Mouse (Mus musculus): ENCODE results near the gene Sh2d2a.
"Not testable (repeated sequence)": the region's sequence is repeated elsewhere in the genome, so short reads cannot be mapped to it uniquely, and the experiment has no call there.

Gene Sh2d2a

GRCm38 (mm10) chr3:87846650-87847110, at the start of gene Sh2d2a:
Gene Sh2d2a (plus strand): TSS chr3:87846755.
- no peak for DNase-seq (ENCODE audit: low read depth, low spot score)

GRCm38 (mm10) chr3:87801681-87802080, 44.9 kb upstream of the Sh2d2a start:
- no peak for DNase-seq (ENCODE audit: low read depth, low spot score)

GRCm38 (mm10) chr3:87804038-87804677, 42.4 kb upstream of the Sh2d2a start:
- DNase-seq (ENCODE audit: low read depth, low spot score) = peak; percentile 55

- peak; percentile 65 for DNase-seq (ENCODE audit: low read depth, low spot score)
Observed at GRCm38 (mm10) chr3:87809322-87809962, 37.1 kb upstream of the Sh2d2a start.

GRCm38 (mm10) chr3:87811297-87811696, 35.3 kb upstream of the Sh2d2a start:
- no peak for DNase-seq (ENCODE audit: low read depth, low spot score)

GRCm38 (mm10) chr3:87812413-87812812, 34.1 kb upstream of the Sh2d2a start:
- no peak for DNase-seq (ENCODE audit: low read depth, low spot score)

- no peak for DNase-seq (ENCODE audit: low read depth, low spot score)
Observed at GRCm38 (mm10) chr3:87812873-87813272, 33.7 kb upstream of the Sh2d2a start.

GRCm38 (mm10) chr3:87816166-87816565, 30.4 kb upstream of the Sh2d2a start:
- DNase-seq (ENCODE audit: low read depth, low spot score) = no peak

GRCm38 (mm10) chr3:87816646-87817093, 29.9 kb upstream of the Sh2d2a start:
- DNase-seq (ENCODE audit: low read depth, low spot score) = peak; percentile 92

GRCm38 (mm10) chr3:87818226-87818625, 28.3 kb upstream of the Sh2d2a start:
- no peak for DNase-seq (ENCODE audit: low read depth, low spot score)

- DNase-seq (ENCODE audit: low read depth, low spot score) = not testable (repeated sequence)
Observed at GRCm38 (mm10) chr3:87824206-87824605, 22.3 kb upstream of the Sh2d2a start, which contains the start of gene Pear1. Gene Pear1 (minus strand): TSS chr3:87824306.

GRCm38 (mm10) chr3:87828435-87828834, 18.1 kb upstream of the Sh2d2a start:
- no peak for DNase-seq (ENCODE audit: low read depth, low spot score)

GRCm38 (mm10) chr3:87829025-87829424, 17.5 kb upstream of the Sh2d2a start:
- DNase-seq (ENCODE audit: low read depth, low spot score) = peak; percentile 50

GRCm38 (mm10) chr3:87832109-87832859, 14.3 kb upstream of the Sh2d2a start:
- no peak for DNase-seq (ENCODE audit: low read depth, low spot score)

- DNase-seq (ENCODE audit: low read depth, low spot score) = peak; percentile 40
Observed at GRCm38 (mm10) chr3:87833482-87833881, 13.1 kb upstream of the Sh2d2a start.

- peak; percentile 86 for DNase-seq (ENCODE audit: low read depth, low spot score)
Observed at GRCm38 (mm10) chr3:87838622-87839021, 7.9 kb upstream of the Sh2d2a start.

GRCm38 (mm10) chr3:87840858-87841257, 5.7 kb upstream of the Sh2d2a start:
- no peak for DNase-seq (ENCODE audit: low read depth, low spot score)

- no peak for DNase-seq (ENCODE audit: low read depth, low spot score)
Observed at GRCm38 (mm10) chr3:87844981-87845380, 1.6 kb upstream of the Sh2d2a start.

- DNase-seq (ENCODE audit: low read depth, low spot score) = no peak
Observed at GRCm38 (mm10) chr3:87846186-87846585, 369 bp upstream of the Sh2d2a start.

GRCm38 (mm10) chr3:87847680-87848079, 1.1 kb downstream of the Sh2d2a start:
- no peak for DNase-seq (ENCODE audit: low read depth, low spot score)

GRCm38 (mm10) chr3:87849117-87849516, 2.6 kb downstream of the Sh2d2a start:
- no peak for DNase-seq (ENCODE audit: low read depth, low spot score)
